Mouse (Mus musculus) erythroblast, embryonic 14.5 days (primary cell): ENCODE results near the gene Mrvi1.

Source experiments
- GATA1 ChIP-seq: IDR thresholded peaks from 2 replicates; pipeline ENCODE4 v1.6.1; 2012; ENCODE audit warnings: low read length, inconsistent platforms, mixed read lengths
- TAL1 ChIP-seq: IDR thresholded peaks from 3 replicates; pipeline ENCODE4 v1.6.1; 2012; ENCODE audit warnings: low read length, inconsistent platforms, mixed read lengths

DNA sequence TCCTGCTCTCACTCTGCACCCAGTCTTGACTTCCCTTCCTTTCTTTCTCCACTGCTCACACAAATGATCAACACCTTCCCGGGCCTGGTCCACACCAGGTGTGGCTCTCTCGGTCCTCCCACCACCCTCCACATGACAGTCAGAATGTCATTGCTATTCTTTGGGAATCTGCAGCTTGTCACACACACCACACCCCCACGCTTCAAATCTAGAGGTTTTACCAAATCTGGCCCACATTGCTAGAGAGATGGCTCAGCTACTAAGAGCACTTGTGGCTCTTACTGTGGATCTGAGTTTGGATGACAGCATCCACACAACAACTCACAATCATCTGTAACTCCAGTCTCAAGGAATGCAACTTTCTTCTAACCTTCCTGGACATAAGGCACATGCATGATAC, 34.7 kb upstream of the Mrvi1 start:
- TF ChIP-seq TAL1 (no peak), GATA1 (no peak)
